Mouse (Mus musculus): ENCODE measurements around the gene Slc25a30.

DNA sequence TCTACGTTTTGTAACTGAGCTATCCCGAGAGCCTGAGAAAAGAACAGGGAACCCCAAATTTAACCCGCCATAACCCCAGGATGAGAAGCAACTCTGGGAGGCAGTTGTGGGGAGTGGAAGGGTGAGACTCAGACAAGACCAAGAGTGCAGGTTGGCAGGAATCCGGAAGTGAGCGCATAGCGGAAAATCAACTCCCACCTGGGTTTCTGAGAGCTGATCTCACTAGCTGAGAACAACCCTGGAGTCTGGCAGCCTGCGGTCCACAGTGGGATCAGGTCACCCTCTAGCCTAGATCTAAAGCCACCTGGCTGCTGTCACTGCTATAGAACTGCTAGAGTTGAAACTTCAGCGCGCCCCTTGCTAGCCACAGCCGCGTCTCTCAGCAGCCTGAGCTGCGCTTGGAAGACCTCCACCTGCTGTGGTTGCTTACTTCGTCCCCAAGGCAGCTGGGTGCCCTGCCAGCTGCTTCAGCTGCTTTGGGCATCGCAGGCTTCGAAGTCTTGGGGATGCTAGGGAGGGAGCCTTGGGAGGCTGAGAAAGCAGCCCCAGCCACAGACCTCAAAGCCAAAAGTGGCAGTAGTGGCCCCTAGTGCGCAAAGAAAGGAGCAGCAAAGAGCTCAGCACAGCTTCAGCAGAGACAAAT is 48.0 kb upstream of the Slc25a30 start:
- TF ChIP-seq CHD2 (IDR thresholded peaks at IDR 0.05; ENCODE audit: low read depth, low read length), result no peak
- no peak for TF ChIP-seq ZNF384 (IDR thresholded peaks at IDR 0.05; ENCODE audit: low read depth, low read length)
- TF ChIP-seq HCFC1 (IDR thresholded peaks at IDR 0.05; ENCODE audit: borderline replicate concordance, insufficient read depth, low read length), result no peak; the same call in 1 of the 2 replicates
